Mouse (Mus musculus): ENCODE measurements around the gene Igfbp5.

The Igfbp5 gene

GRCm38 (mm10) chr1:72874287-72875211 is at the start of gene Igfbp5:
Gene Igfbp5 (minus strand): TSS chr1:72874884.
- H3K36me3 ChIP-seq (ENCODE audit: insufficient read depth, low read length): no peaks in the 10 kb centered on the region
- TF ChIP-seq CTCF (conservative IDR thresholded peaks at IDR 0.05; ENCODE audit: low read length) (no peak), NANOG (IDR thresholded peaks at IDR 0.05; ENCODE audit: borderline replicate concordance, low read length) (no peak), POU5F1 (IDR thresholded peaks at IDR 0.05; ENCODE audit: borderline replicate concordance, low read length) (no peak)
- H3K4me1 ChIP-seq (replicated peaks; ENCODE audit: low read depth, low read length): peaks cover 54% of the 10 kb centered on the region
- peaks cover 84% of the 10 kb centered on the region for H3K27me3 ChIP-seq (ENCODE audit: insufficient read depth, low read length)
- H3K4me3 ChIP-seq (replicated peaks; ENCODE audit: low read length): peak within 1 kb of the TSS; percentile 81
- no peaks in the 10 kb centered on the region for H3K9me3 ChIP-seq (ENCODE audit: low read length)

DNA sequence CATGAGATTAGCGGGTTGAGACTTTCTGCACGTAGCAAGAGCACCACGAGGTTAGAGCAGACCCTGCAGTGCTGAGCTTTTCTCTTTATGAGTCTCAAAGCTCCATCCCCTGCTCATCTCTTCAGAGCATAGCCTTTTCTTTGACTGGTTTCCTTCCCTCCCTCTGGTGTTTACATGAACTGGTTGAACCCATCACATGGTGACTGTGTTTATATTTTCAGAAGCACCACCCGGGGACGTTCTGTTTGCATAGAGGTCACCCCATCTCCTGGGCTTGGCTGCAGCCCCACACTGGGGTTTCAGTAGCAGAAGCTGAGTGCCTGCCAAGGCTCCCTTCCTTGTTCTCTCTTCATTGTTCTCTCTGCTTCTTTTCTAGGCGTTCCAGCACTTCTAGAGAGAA is 40.1 kb upstream of the Igfbp5 start:
- H3K4me1 ChIP-seq (replicated peaks; ENCODE audit: low read depth, low read length): no peaks in the 10 kb centered on the region
- no peaks in the 10 kb centered on the region for H3K36me3 ChIP-seq (ENCODE audit: insufficient read depth, low read length)
- no peaks in the 10 kb centered on the region for H3K27me3 ChIP-seq (ENCODE audit: insufficient read depth, low read length)
- H3K4me3 ChIP-seq (replicated peaks; ENCODE audit: low read length): no peak overlapping the region
- 0 out of 2 replicates have a peak, but pooled peaks cover 3% of the 10 kb centered on the region for H3K9me3 ChIP-seq (ENCODE audit: low read length)
- TF ChIP-seq POU5F1 (IDR thresholded peaks at IDR 0.05; ENCODE audit: borderline replicate concordance, low read length) (no peak), NANOG (IDR thresholded peaks at IDR 0.05; ENCODE audit: borderline replicate concordance, low read length) (no peak), CTCF (conservative IDR thresholded peaks at IDR 0.05; ENCODE audit: low read length) (no peak)

- Histone ChIP-seq H3K9me3 (ENCODE audit: low read length) (0 out of 2 replicates have a peak, but pooled peaks cover 3% of the 10 kb centered on the region), H3K27me3 (ENCODE audit: insufficient read depth, low read length) (no peaks in the 10 kb centered on the region), H3K36me3 (ENCODE audit: insufficient read depth, low read length) (no peaks in the 10 kb centered on the region), H3K4me3 (replicated peaks; ENCODE audit: low read length) (no peak overlapping the region), H3K4me1 (replicated peaks; ENCODE audit: low read depth, low read length) (no peaks in the 10 kb centered on the region)
- TF ChIP-seq NANOG (IDR thresholded peaks at IDR 0.05; ENCODE audit: borderline replicate concordance, low read length): no peak
- no peak for TF ChIP-seq POU5F1 (IDR thresholded peaks at IDR 0.05; ENCODE audit: borderline replicate concordance, low read length)
- no peak for TF ChIP-seq CTCF (conservative IDR thresholded peaks at IDR 0.05; ENCODE audit: low read length)
These were observed 38.4 kb upstream of the Igfbp5 start for GRCm38 (mm10) chr1:72913073-72913472.

GRCm38 (mm10) chr1:72895821-72896220 is 21.1 kb upstream of the Igfbp5 start:
- H3K4me3 ChIP-seq (replicated peaks; ENCODE audit: low read length): no peak overlapping the region
- no peaks in the 10 kb centered on the region for H3K4me1 ChIP-seq (replicated peaks; ENCODE audit: low read depth, low read length)
- peaks cover 6% of the 10 kb centered on the region; the same call in 1 of the 2 replicates for H3K27me3 ChIP-seq (ENCODE audit: insufficient read depth, low read length)
- H3K9me3 ChIP-seq (ENCODE audit: low read length): peaks cover 4% of the 10 kb centered on the region; the same call in 1 of the 2 replicates
- H3K36me3 ChIP-seq (ENCODE audit: insufficient read depth, low read length): no peaks in the 10 kb centered on the region
- no peak for TF ChIP-seq NANOG (IDR thresholded peaks at IDR 0.05; ENCODE audit: borderline replicate concordance, low read length)
- TF ChIP-seq CTCF (conservative IDR thresholded peaks at IDR 0.05; ENCODE audit: low read length): no peak
- no peak for TF ChIP-seq POU5F1 (IDR thresholded peaks at IDR 0.05; ENCODE audit: borderline replicate concordance, low read length)

DNA sequence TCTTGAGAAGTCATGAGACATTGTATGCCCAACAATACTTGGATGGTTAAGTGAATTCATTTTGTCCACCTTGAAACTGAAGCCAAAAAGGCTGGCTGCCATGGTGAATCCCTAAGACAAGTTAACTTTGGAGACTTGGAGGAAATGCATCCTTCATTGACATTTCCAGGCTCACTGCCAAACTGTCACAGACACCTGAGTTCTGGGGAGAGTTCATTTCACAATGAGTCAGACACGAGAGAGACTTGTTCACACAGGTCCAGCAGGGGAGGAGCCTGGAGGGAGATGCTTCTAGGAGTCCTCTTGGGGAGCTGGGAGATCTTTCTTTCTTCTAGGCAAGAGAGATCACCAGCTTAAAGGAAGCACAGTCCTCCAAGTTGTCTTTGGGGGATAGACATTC is 13.2 kb upstream of the Igfbp5 start:
- Histone ChIP-seq H3K27me3 (ENCODE audit: insufficient read depth, low read length) (peaks cover 6% of the 10 kb centered on the region; the same call in 1 of the 2 replicates), H3K9me3 (ENCODE audit: low read length) (no peaks in the 10 kb centered on the region), H3K4me3 (replicated peaks; ENCODE audit: low read length) (no peak overlapping the region), H3K4me1 (replicated peaks; ENCODE audit: low read depth, low read length) (no peaks in the 10 kb centered on the region), H3K36me3 (ENCODE audit: insufficient read depth, low read length) (no peaks in the 10 kb centered on the region)
- TF ChIP-seq CTCF (conservative IDR thresholded peaks at IDR 0.05; ENCODE audit: low read length) (no peak), NANOG (IDR thresholded peaks at IDR 0.05; ENCODE audit: borderline replicate concordance, low read length) (no peak), POU5F1 (IDR thresholded peaks at IDR 0.05; ENCODE audit: borderline replicate concordance, low read length) (no peak)

DNA sequence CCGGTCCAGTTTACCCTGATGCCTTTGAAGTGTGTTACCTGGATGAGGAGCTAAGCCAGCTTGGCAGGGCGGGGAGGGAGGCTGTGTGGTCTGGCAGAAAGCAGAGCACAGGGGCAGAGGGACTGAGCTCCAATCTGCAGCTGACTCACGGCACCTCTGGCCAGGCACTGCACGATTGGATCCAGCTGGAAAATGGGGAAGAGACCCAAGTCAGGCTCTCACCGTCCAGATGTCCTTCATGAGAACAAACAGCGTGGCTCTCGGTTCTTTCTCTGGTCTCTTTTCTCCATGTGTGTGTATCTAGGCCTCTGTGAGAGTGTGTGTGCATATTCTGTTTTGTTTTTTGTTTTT is 11.1 kb upstream of the Igfbp5 start:
- Histone ChIP-seq H3K4me1 (replicated peaks; ENCODE audit: low read depth, low read length) (no peaks in the 10 kb centered on the region), H3K4me3 (replicated peaks; ENCODE audit: low read length) (no peak overlapping the region), H3K9me3 (ENCODE audit: low read length) (no peaks in the 10 kb centered on the region), H3K36me3 (ENCODE audit: insufficient read depth, low read length) (no peaks in the 10 kb centered on the region), H3K27me3 (ENCODE audit: insufficient read depth, low read length) (no peaks in the 10 kb centered on the region)
- TF ChIP-seq POU5F1 (IDR thresholded peaks at IDR 0.05; ENCODE audit: borderline replicate concordance, low read length) (no peak), CTCF (conservative IDR thresholded peaks at IDR 0.05; ENCODE audit: low read length) (no peak), NANOG (IDR thresholded peaks at IDR 0.05; ENCODE audit: borderline replicate concordance, low read length) (no peak)

GRCm38 (mm10) chr1:72885111-72885818 is 10.6 kb upstream of the Igfbp5 start:
- Histone ChIP-seq H3K36me3 (ENCODE audit: insufficient read depth, low read length) (no peaks in the 10 kb centered on the region), H3K4me3 (replicated peaks; ENCODE audit: low read length) (no peak overlapping the region), H3K9me3 (ENCODE audit: low read length) (no peaks in the 10 kb centered on the region), H3K4me1 (replicated peaks; ENCODE audit: low read depth, low read length) (0 out of 2 replicates have a peak, but pooled peaks cover 1% of the 10 kb centered on the region), H3K27me3 (ENCODE audit: insufficient read depth, low read length) (no peaks in the 10 kb centered on the region)
- no peak for TF ChIP-seq POU5F1 (IDR thresholded peaks at IDR 0.05; ENCODE audit: borderline replicate concordance, low read length)
- no peak for TF ChIP-seq NANOG (IDR thresholded peaks at IDR 0.05; ENCODE audit: borderline replicate concordance, low read length)
- no peak for TF ChIP-seq CTCF (conservative IDR thresholded peaks at IDR 0.05; ENCODE audit: low read length)

GRCm38 (mm10) chr1:72879319-72879634 is 4.6 kb upstream of the Igfbp5 start:
- Histone ChIP-seq H3K4me3 (replicated peaks; ENCODE audit: low read length) (no peak overlapping the region), H3K27me3 (ENCODE audit: insufficient read depth, low read length) (peaks cover 48% of the 10 kb centered on the region), H3K9me3 (ENCODE audit: low read length) (no peaks in the 10 kb centered on the region), H3K4me1 (replicated peaks; ENCODE audit: low read depth, low read length) (peaks cover 14% of the 10 kb centered on the region), H3K36me3 (ENCODE audit: insufficient read depth, low read length) (no peaks in the 10 kb centered on the region)
- peak; percentile 56 for TF ChIP-seq CTCF (conservative IDR thresholded peaks at IDR 0.05; ENCODE audit: low read length)
- TF ChIP-seq NANOG (IDR thresholded peaks at IDR 0.05; ENCODE audit: borderline replicate concordance, low read length): no peak
